Mouse (Mus musculus) right cerebral cortex, postnatal 25 days (tissue): ENCODE measurements at regions not wholly inside any gene's neighbourhood (a gene's known extent, or its start where the extent isn't known, plus 50 kb on each side); places are given as distances from the start of the nearest gene placed in this dataset.

ENCODE experiments used
- DNase-seq: peaks from one replicate; pipeline ENCODE4 v3.0.0; 2022

DNA sequence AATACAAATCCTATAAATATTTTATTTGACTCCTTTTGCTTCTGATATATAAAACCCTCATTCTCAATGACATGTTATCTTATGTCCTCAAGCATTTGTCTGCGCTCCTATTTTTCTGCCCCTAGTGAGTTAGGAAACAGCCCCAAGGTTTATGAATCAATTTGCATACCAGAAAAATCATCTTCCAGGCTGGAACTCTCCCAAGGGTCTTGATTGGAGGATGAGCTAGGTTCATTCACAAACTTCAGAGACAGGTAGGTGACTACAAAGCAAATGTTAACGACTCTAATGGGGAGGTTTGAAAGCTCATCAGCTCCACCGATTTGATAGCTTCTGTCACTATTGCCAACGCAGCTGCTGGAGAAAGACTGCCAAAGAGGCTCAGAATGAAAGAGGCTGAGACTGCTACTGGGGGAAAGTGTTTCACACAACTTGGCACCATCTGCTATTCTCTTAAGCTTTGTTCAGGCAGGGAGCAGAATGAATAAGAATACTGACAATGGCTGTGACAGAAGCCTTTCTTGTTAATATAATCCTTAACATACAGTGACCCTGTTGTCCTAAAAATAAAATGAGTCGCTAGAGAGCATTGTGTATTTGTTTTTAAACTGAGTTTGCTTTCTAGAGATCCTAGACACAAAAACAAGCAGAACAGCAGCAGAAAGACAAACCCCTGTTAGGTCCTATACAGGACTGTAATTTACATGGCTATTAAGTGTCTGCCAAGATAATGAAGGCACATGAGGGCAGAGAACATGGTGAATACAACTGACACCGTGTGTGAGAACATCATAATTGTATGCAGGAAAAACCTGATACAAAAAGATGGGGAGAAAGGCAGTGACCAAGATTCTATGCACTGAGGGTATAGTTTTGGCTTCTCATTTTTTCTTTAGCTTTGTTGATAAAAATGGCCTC, 843.4 kb downstream of the Cdh8 start:
- peak; percentile 24 for DNase-seq

DNA sequence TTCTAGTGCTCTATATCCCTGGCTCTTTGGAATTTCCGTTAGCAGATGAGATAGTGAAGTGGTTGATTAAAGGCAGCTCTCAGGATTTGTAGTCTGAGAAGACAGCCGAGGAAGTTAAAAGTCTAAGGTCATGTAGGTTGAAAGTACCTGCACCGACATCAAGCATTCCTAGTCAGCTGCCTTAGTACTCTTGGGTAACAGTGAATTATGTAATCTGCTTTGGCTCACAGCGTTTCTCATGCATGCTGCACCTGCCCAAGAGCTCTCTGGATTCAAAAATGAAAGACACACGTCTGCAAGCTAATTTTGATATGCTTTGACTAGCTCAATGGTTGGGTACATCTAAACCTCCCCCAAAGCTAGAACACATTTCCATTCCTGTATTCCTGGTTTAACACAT, 849.6 kb downstream of the Cdh8 start:
- DNase-seq = no peak

GRCm38 (mm10) chr8:98518459-98518858, 897.8 kb downstream of the Cdh8 start:
- no peak for DNase-seq

DNA sequence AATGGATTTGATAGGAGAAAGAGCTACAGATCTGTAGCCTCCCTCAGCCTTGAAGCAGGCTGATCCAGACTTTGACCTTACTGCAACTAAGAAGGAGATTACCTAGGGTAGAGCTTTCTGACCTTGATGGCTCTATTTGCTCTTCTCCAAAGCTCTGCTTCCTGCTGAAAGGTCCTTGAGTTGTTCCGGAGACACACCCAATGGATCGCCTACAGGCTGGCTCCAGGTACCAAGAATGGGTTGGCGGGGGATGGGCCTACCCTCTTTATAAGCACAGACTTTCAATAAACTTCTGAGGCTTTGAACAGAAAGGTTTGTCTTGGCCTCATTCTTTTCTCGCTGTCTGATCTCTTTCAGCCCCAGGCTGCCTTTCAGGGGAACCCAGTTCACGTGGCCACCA, 901.0 kb downstream of the Cdh8 start:
- no peak for DNase-seq

- no peak for DNase-seq
Measured at GRCm38 (mm10) chr8:98496793-98497192, 919.5 kb downstream of the Cdh8 start.

DNA sequence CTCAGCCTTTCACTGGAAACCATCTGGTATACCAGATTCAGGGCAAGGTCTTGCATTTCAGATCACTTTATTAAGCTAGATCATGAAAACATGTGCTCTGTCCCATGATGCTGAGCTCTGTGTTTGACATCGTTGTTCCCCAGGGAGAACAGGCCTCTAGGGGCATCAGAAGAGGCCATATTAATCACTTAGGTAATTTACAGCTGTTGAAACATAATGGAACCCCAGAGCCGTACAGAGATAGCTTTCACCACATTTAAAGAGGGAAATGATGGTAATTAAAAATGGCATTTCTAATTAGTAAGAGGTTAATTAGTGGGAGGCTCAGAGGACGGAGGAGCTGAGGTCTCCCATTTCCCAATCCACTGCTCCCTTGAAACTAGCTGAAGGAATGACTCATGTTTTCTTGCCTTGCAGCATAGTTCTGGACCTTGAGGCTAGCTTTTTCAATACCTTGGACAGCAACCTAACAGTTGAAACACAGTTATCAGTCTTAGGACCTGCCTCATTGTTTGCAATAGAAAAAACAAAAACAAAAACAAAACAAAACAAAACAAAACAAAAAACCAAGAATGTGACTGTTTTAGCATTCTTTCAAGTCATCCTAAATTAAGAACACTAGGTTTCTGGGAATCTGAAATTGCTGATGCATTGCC, 952.8 kb downstream of the Cdh8 start:
- DNase-seq = no peak

- DNase-seq = no peak
Measured at GRCm38 (mm10) chr8:98455539-98455938, 960.7 kb downstream of the Cdh8 start.
